Mouse (Mus musculus): ENCODE results near the gene Btg3.

Gene Btg3

GRCm38 (mm10) chr16:78301183-78301830, 75.7 kb downstream of the Btg3 start, which contains the start of gene Cxadr:
Gene Cxadr (plus strand): TSS chr16:78301489.
- DNase-seq (ENCODE audit: low spot score) = peak; percentile 19

GRCm38 (mm10) chr16:78296114-78296513, 80.9 kb downstream of the Btg3 start:
- DNase-seq (ENCODE audit: low spot score) = no peak

- no peak for DNase-seq (ENCODE audit: low spot score)
Observed at GRCm38 (mm10) chr16:78295601-78296000, 81.4 kb downstream of the Btg3 start.

- DNase-seq (ENCODE audit: low spot score) = no peak
Observed at GRCm38 (mm10) chr16:78294606-78295275, 82.3 kb downstream of the Btg3 start.

- no peak for DNase-seq (ENCODE audit: low spot score)
Observed at GRCm38 (mm10) chr16:78294051-78294450, 82.9 kb downstream of the Btg3 start.

- no peak for DNase-seq (ENCODE audit: low spot score)
Observed at GRCm38 (mm10) chr16:78283231-78283630, 93.8 kb downstream of the Btg3 start.

Data from urinary bladder, postnatal 10 days (tissue).